Mouse (Mus musculus) lung, postnatal 0 days (tissue): Measurements from ENCODE around the gene Ifitm2.

Experiments
- CTCF ChIP-seq: IDR thresholded peaks from 2 replicates; pipeline ENCODE4 v1.5.1; 2016; ENCODE audit warnings: antibody characterized with exemption, mild to moderate bottlenecking
- EP300 ChIP-seq: IDR thresholded peaks from 2 replicates; pipeline ENCODE4 v1.6.1; 2016; ENCODE audit warnings: antibody characterized with exemption, mild to moderate bottlenecking, control low read depth

- TF ChIP-seq CTCF (no peak), EP300 (no peak)
Observed at GRCm38 (mm10) chr7:140912846-140913482, 42.8 kb downstream of the Ifitm2 start.
